7 mouse cellular contexts compared by ENCODE assay signal in genomic region chr2:136720235-136720634, GRCm38 (mm10). TPM values are rescaled to one million over a fixed set of nuclear protein-coding genes. Genes with fewer than 3 reads are reported as not detected.
DNase-seq lines count a peak whose midpoint lies in the region; TF ChIP-seq lines count a peak whose summit lies in the region.

No protein-coding gene starts in this region.

- no peak for TF ChIP-seq POLR2A in brain, embryonic 14.5 days (IDR thresholded peaks at IDR 0.05; ENCODE audit: borderline replicate concordance, extremely low read depth, insufficient read depth, insufficient read length, poor library complexity, severe bottlenecking)

- peak; percentile 59 for DNase-seq in layer of hippocampus, adult 11-12 months (ENCODE audit: low spot score)
- no peak for DNase-seq in layer of hippocampus, adult 9-11 months
- DNase-seq in MN1 (ENCODE audit: low spot score), result peak; percentile 65
- DNase-seq in brain, embryonic 14.5 days (ENCODE audit: low read depth), result no peak
- DNase-seq in frontal cortex, postnatal 36 days (ENCODE audit: low spot score in 2 of 2), result peak; percentile 60 to 70
- DNase-seq in lung, postnatal 14 days, result peak; percentile 35
- DNase-seq in c-Kit-positive CD71-positive TER-119-positive erythroid progenitor cells, embryonic 14.5 days (ENCODE audit: low spot score), result no peak

- TF ChIP-seq CTCF in brain, embryonic 14.5 days (IDR thresholded peaks at IDR 0.05; ENCODE audit: borderline replicate concordance, extremely low read depth, insufficient read depth, insufficient read length), result peak; percentile 57

RNA-seq across cellular contexts. Expression of gene Snap25, which starts 7.0 kb away (rescaled TPM):
- polyA plus RNA-seq in brain, embryonic 14.5 days (2012; rRNA removed), result 111 and 153 TPM in 2 replicates

Comparison
In these comparisons a context has a peak if more than half of its experiments do, and no peak if none do; other contexts are left out.
1. DNase-seq: peak in layer of hippocampus, adult 11-12 months (single experiment), MN1 (single experiment), frontal cortex, postnatal 36 days (2 of 2) and lung, postnatal 14 days (single experiment); none in layer of hippocampus, adult 9-11 months (single experiment), brain, embryonic 14.5 days (single experiment) and c-Kit-positive CD71-positive TER-119-positive erythroid progenitor cells, embryonic 14.5 days (single experiment).